Mouse (Mus musculus): ENCODE measurements around the gene Fgb. TPM values are rescaled to one million over a fixed set of nuclear protein-coding genes. Genes with fewer than 3 reads are reported as not detected.

Gene Fgb
- not detected for total RNA-seq (2021)
- long read RNA-seq = 0 reads

- no peak for DNase-seq (ENCODE audit: low spot score in 2 of 2)
Observed at GRCm38 (mm10) chr3:83049680-83050079, at the start of gene Fgb. Fgb (minus strand) TSS chr3:83049863.

GRCm38 (mm10) chr3:83099139-83099538 lies 49.5 kb upstream of the Fgb start:
- DNase-seq (ENCODE audit: low spot score in 2 of 2) = no peak

- peak in 1 of 2 experiments; percentile 19 for DNase-seq (ENCODE audit: low spot score in 2 of 2)
Observed at GRCm38 (mm10) chr3:83098546-83099034, 48.9 kb upstream of the Fgb start.

- no peak for DNase-seq (ENCODE audit: low spot score in 2 of 2)
Observed at GRCm38 (mm10) chr3:83097586-83097985, 47.9 kb upstream of the Fgb start.

- peak; percentile 69 to 71 for DNase-seq (ENCODE audit: low spot score in 2 of 2)
Observed at GRCm38 (mm10) chr3:83080567-83081055, 30.9 kb upstream of the Fgb start.

- DNase-seq (ENCODE audit: low spot score in 2 of 2) = peak in 1 of 2 experiments; percentile 39
Observed at GRCm38 (mm10) chr3:83076563-83076962, 26.9 kb upstream of the Fgb start.

GRCm38 (mm10) chr3:83070231-83070630 lies 20.6 kb upstream of the Fgb start:
- peak in 1 of 2 experiments; percentile 2 for DNase-seq (ENCODE audit: low spot score in 2 of 2)

GRCm38 (mm10) chr3:83068869-83069268 lies 19.2 kb upstream of the Fgb start:
- no peak for DNase-seq (ENCODE audit: low spot score in 2 of 2)

GRCm38 (mm10) chr3:83067920-83068319 lies 18.3 kb upstream of the Fgb start:
- DNase-seq (ENCODE audit: low spot score in 2 of 2) = no peak

GRCm38 (mm10) chr3:83057046-83057445 lies 7.4 kb upstream of the Fgb start:
- DNase-seq (ENCODE audit: low spot score in 2 of 2) = no peak

GRCm38 (mm10) chr3:83055281-83056038 lies 5.8 kb upstream of the Fgb start, which contains the start of gene Plrg1:
Plrg1 (plus strand) TSS chr3:83055522.
- DNase-seq (ENCODE audit: low spot score in 2 of 2) = peak; percentile 100

GRCm38 (mm10) chr3:83054759-83055158 lies 5.1 kb upstream of the Fgb start:
- DNase-seq (ENCODE audit: low spot score in 2 of 2) = no peak

GRCm38 (mm10) chr3:83053758-83054157 lies 4.1 kb upstream of the Fgb start:
- DNase-seq (ENCODE audit: low spot score in 2 of 2) = peak; percentile 39 to 51

- DNase-seq (ENCODE audit: low spot score in 2 of 2) = no peak
Observed at GRCm38 (mm10) chr3:83053126-83053525, 3.5 kb upstream of the Fgb start.

- no peak for DNase-seq (ENCODE audit: low spot score in 2 of 2)
Observed at GRCm38 (mm10) chr3:83052102-83052501, 2.4 kb upstream of the Fgb start.

- no peak for DNase-seq (ENCODE audit: low spot score in 2 of 2)
Observed at GRCm38 (mm10) chr3:83050661-83051060, 998 bp upstream of the Fgb start.

- no peak for DNase-seq (ENCODE audit: low spot score in 2 of 2)
Observed at GRCm38 (mm10) chr3:83046649-83047048, 3.0 kb downstream of the Fgb start.

- DNase-seq (ENCODE audit: low spot score in 2 of 2) = no peak
Observed at GRCm38 (mm10) chr3:83042451-83042850, 7.2 kb downstream of the Fgb start.

- DNase-seq (ENCODE audit: low spot score in 2 of 2) = no peak
Observed at GRCm38 (mm10) chr3:83039666-83040065, 10.0 kb downstream of the Fgb start.

- DNase-seq (ENCODE audit: low spot score in 2 of 2) = no peak
Observed at GRCm38 (mm10) chr3:83038865-83039264, 10.8 kb downstream of the Fgb start.

- DNase-seq (ENCODE audit: low spot score in 2 of 2) = no peak
Observed at GRCm38 (mm10) chr3:83033801-83034200, 15.9 kb downstream of the Fgb start.

- no peak for DNase-seq (ENCODE audit: low spot score in 2 of 2)
Observed at GRCm38 (mm10) chr3:83032746-83033308, 16.8 kb downstream of the Fgb start.
